In genomic region chr17:71986456-71986855, GRCm38 (mm10) we compare ENCODE assay signal across 9 mouse cellular contexts.
DNase-seq lines count a peak whose midpoint lies in the region; ATAC-seq and TF ChIP-seq lines count a peak whose summit lies in the region.
"Had no signal": no experiment of that assay in that cellular context is flagged by ENCODE, and none has a peak within 500 bp of the region (broad histone marks: within the 10 kb centered on the region; RNA-seq: fewer than 3 reads in every experiment).

No protein-coding gene starts in this region.

- no peak overlapping the region for H3K27ac ChIP-seq in stomach, embryonic 15.5 days
- H3K27ac ChIP-seq in stomach, postnatal 0 days (replicated peaks), result no peak overlapping the region

- H3K4me2 ChIP-seq in stomach, embryonic 15.5 days, result no peak overlapping the region
- no peak overlapping the region for H3K4me2 ChIP-seq in stomach, postnatal 0 days (replicated peaks; ENCODE audit: low read depth)

- peak; percentile 27; the same call in 1 of the 2 replicates for ATAC-seq in stomach, embryonic 15.5 days (ENCODE audit: insufficient read depth, low FRiP score, low read depth)
- ATAC-seq in stomach, postnatal 0 days (ENCODE audit: low FRiP score, low TSS enrichment), result no peak

- TF ChIP-seq EP300 in stomach, postnatal 0 days (optimal IDR thresholded peaks at IDR 0.05), result no peak

- TF ChIP-seq CTCF in stomach, postnatal 0 days (IDR thresholded peaks at IDR 0.05; ENCODE audit: low read depth), result no peak

- WGBS in stomach, embryonic 15.5 days, result 27% methylated on average over 9 of the region's 9 CpGs
- WGBS in stomach, postnatal 0 days, result 34% methylated on average over 9 of the region's 9 CpGs

- no peaks in the 10 kb centered on the region for H3K9me3 ChIP-seq in stomach, embryonic 15.5 days
- no peaks in the 10 kb centered on the region for H3K9me3 ChIP-seq in stomach, postnatal 0 days (ENCODE audit: control insufficient read depth, low read length)

- 0 out of 2 replicates have a peak, but pooled peaks cover 6% of the 10 kb centered on the region for H3K4me1 ChIP-seq in stomach, embryonic 15.5 days
- no peaks in the 10 kb centered on the region for H3K4me1 ChIP-seq in stomach, postnatal 0 days (replicated peaks; ENCODE audit: control insufficient read depth, insufficient read depth)

- DNase-seq in embryo, embryonic 11 days, result peak; percentile 37
- DNase-seq in embryo, embryonic 9.5 days (ENCODE audit: extremely low spot score), result no peak
- DNase-seq in stomach, postnatal 0 days (ENCODE audit: low spot score), result no peak
- DNase-seq in kidney, postnatal 25 days, result peak; percentile 59 to 75
- no peak for DNase-seq in layer of hippocampus, postnatal 25 days (ENCODE audit: extremely low spot score in 1 of 2, low spot score in 1 of 2)
- DNase-seq in spleen, adult 12 weeks (ENCODE audit: low spot score), result no peak
- DNase-seq in urinary bladder, adult 2 months (ENCODE audit: low spot score), result no peak

- no peak overlapping the region for H3K9ac ChIP-seq in stomach, embryonic 15.5 days
- H3K9ac ChIP-seq in stomach, postnatal 0 days (ENCODE audit: low read length), result no peak overlapping the region

- no peaks in the 10 kb centered on the region for H3K36me3 ChIP-seq in stomach, embryonic 15.5 days
- H3K36me3 ChIP-seq in stomach, postnatal 0 days (ENCODE audit: control insufficient read depth, insufficient read depth, low read length), result no peaks in the 10 kb centered on the region

- no peak overlapping the region for H3K4me3 ChIP-seq in stomach, embryonic 15.5 days (replicated peaks)
- H3K4me3 ChIP-seq in stomach, postnatal 0 days (ENCODE audit: low read depth, low read length), result no peak overlapping the region
- H3K4me3 ChIP-seq: myocyte had no signal

- no peaks in the 10 kb centered on the region for H3K27me3 ChIP-seq in stomach, embryonic 15.5 days (replicated peaks)
- no peaks in the 10 kb centered on the region for H3K27me3 ChIP-seq in stomach, postnatal 0 days (ENCODE audit: control insufficient read depth, insufficient read depth, low read length)

Comparison
In these comparisons a context has a peak if more than half of its experiments do, and no peak if none do; other contexts are left out.
1. DNase-seq: peak in embryo, embryonic 11 days (single experiment) and kidney, postnatal 25 days (2 of 2); none in embryo, embryonic 9.5 days (single experiment), stomach, postnatal 0 days (single experiment), layer of hippocampus, postnatal 25 days (0 of 2), spleen, adult 12 weeks (single experiment) and urinary bladder, adult 2 months (single experiment).